Mouse (Mus musculus): ENCODE results near the gene Hist2h3b.
A peak's percentile ranks its signal among the peaks of the same experiment; 100 is the strongest.

The Hist2h3b gene

DNA sequence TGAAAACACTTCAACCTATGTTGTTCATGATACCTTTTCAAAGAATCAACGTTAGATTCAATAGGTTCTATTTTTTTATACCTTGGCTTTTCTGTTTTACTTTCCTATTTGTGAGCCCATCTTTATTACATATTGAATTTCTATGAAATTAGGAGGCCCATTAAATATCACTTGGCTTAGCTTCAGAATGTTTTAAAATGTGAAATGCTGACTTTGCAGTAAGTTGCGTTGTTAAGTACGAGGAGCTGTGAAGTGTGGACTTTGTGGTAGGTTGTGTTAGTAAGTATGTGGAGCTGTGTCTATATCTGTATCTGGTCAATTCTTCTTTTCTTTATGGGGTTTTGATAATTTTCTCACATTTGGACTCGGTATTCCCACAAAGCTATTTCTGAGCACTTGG lies 29.9 kb downstream of the Hist2h3b start:
- DNase-seq (ENCODE audit: low spot score): no peak

DNA sequence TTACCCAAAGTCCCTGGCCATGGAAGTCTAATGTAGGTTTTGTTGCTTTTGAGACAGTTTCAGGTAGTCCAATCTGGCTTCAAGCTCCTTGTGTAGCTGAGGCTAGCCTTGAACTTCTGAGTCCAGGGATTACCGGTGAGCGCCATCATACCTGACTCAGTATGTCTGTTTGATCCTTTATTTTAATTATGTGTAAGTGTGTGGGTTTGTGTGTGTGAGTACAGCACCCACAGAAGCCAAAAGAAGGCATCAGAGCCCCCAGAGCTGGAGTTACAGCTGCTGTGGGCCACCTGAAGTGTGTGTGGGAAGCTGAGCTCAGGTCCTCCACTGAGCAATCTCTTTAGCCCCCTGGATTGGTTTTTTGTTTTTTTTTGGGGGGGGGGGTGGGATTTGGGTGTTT lies 31.1 kb downstream of the Hist2h3b start:
- DNase-seq (ENCODE audit: low spot score): no peak

DNA sequence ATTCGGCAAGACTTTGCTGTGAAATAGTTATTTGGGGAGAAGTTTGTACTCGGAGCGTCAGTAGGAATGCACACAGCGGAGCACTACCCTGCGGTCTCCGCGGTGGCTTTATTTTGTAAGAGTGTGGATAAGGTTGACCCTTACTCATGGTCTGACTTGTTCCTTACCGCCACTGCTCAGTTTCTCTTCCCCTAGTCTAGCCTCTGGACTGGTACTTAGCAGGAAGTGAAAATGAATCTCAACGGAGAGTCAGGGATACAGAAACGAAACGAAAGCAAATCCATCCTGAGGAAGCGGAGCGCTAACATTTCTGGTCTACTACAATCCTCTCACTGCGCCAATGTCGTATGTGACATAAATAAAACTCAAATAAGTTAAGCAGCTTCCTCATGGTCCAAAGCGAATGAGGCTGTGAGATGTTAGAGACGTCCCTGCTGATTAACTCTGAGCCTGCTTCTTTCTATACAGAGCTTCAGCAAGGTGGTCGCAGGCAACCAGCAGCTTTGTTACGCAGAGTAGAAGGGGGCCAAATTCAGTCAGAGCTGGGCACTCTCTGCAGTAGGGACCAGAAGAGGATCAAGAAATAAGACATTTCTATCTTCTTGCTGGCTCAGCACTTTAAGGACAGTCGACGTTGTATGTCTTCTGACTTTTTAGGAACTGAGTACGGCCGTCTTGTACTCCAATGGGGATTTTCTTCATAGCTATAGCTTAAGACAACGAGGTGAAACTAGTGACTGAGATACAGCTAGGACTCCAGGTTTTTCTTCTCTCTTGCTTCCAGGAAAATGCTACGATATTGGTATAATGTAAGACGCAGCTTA lies 32.5 kb downstream of the Hist2h3b start:
- DNase-seq (ENCODE audit: low spot score): peak; percentile 53

DNA sequence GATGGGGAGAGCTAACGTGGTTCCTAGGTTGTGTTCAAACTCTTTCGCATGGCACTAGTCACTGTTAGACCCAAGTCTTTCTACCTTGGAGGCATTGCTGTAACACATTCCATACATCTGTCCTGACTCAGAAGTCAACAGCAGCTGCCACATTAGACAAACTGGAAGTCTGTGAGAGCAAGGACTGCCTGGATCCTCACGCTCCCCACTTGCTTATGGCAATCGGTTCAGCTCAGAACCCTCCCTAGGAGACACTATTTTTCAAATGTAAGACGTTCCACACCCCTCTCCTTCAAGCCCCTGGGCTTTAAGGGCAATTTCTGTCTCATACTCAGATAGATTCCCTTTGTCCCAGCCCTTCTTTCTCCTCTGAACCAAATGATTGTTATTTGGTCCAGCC lies 33.6 kb downstream of the Hist2h3b start:
- no peak for DNase-seq (ENCODE audit: low spot score)

DNA sequence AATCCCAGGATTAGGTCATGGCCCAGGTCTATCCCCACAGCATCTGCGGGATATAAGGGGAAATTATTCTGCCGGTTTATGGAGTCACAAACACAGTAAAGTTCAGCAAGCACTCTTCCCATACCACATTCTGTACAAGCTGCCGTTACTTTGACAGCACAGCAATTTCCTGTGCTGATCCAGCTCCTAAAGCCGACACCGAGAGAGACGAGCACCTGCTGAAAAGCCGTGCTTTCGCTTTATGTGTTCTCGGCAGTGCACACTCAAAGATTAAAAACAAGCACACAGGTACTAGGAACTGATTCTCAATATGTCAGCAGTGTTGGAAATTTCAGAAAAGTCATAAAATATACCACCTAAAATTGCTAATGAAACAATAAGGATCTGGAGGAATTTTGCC lies 38.1 kb downstream of the Hist2h3b start:
- DNase-seq (ENCODE audit: low spot score): no peak

DNA sequence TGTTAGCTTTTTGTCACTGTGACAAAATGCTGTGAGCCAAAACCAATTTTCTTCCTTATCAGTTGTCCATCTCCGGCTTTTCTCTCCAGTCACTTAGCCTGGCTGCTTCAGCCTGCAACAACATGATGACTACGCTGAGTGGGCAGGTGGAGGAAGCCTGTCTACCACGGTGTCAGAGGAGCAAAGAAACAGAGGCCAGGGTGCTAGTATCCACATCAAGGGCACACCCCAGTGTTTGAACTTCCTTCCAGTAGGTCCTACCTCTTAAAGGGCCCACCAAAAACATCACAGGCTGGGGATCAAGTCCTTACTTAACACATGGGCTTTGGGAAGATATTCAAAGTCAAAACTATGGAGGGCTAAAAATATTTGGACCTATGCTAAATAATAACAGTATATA lies 41.0 kb downstream of the Hist2h3b start:
- DNase-seq (ENCODE audit: low spot score): no peak

DNA sequence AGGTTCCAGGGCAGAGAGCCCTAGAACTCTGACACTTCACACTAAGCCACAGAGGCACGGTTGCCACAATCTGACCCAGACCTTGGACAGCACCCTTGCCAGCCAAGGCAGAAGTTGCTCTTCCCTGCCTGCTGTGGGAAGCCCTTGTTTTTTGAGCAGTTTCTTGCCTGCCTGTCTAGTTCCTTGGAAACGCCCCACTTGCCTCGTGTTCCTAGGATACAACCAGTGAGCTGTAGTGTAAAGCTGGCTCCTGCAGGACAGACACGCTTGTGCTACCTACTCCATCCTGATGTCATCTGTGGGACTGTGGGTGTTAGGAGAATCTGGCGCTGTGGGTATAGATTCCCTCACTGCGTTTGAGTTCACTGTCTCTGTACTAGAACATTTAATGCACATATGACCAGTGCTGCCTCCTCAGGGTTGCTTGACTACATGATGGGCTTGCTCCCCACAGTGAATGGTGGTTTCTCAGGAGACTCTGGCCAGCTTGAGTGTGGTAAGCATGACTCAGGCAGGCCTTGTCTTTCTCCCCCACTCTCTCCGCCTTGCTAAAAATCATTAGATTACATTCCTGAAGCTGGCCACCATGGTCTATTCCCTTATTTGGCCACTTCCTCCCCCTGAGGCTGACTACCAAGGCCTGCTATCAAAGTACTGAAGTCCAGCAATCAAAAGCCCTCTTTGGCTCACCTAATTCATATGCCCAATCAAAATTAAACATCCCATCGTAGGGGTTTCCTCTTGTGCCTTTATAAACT lies 44.1 kb downstream of the Hist2h3b start:
- no peak for DNase-seq (ENCODE audit: low spot score)

Data from layer of hippocampus, adult 11-12 months (tissue).